Mouse (Mus musculus): Measurements from ENCODE around the gene Slc23a4.

The Slc23a4 gene

GRCm38 (mm10) chr6:34988081-34988761 is at the start of gene Slc23a4:
Gene Slc23a4 (minus strand): TSS chr6:34988404.
- no peak for DNase-seq (ENCODE audit: low spot score)

- no peak for DNase-seq (ENCODE audit: low spot score)
These were observed 45.1 kb upstream of the Slc23a4 start for GRCm38 (mm10) chr6:35033341-35033740.

GRCm38 (mm10) chr6:35032704-35033103 is 44.5 kb upstream of the Slc23a4 start:
- DNase-seq (ENCODE audit: low spot score) = no peak

GRCm38 (mm10) chr6:35030811-35031210 is 42.6 kb upstream of the Slc23a4 start:
- DNase-seq (ENCODE audit: low spot score) = no peak

GRCm38 (mm10) chr6:35030226-35030625 is 42.0 kb upstream of the Slc23a4 start:
- no peak for DNase-seq (ENCODE audit: low spot score)

- no peak for DNase-seq (ENCODE audit: low spot score)
These were observed 39.8 kb upstream of the Slc23a4 start for GRCm38 (mm10) chr6:35028023-35028422.

GRCm38 (mm10) chr6:35027257-35027656 is 39.1 kb upstream of the Slc23a4 start:
- no peak for DNase-seq (ENCODE audit: low spot score)

GRCm38 (mm10) chr6:35016624-35017023 is 28.4 kb upstream of the Slc23a4 start:
- no peak for DNase-seq (ENCODE audit: low spot score)

- no peak for DNase-seq (ENCODE audit: low spot score)
These were observed 23.7 kb upstream of the Slc23a4 start for GRCm38 (mm10) chr6:35011953-35012352.

- no peak for DNase-seq (ENCODE audit: low spot score)
These were observed 22.5 kb upstream of the Slc23a4 start for GRCm38 (mm10) chr6:35010705-35011104.

- no peak for DNase-seq (ENCODE audit: low spot score)
These were observed 14.1 kb upstream of the Slc23a4 start for GRCm38 (mm10) chr6:35002261-35002669.

- DNase-seq (ENCODE audit: low spot score) = no peak
These were observed 10.9 kb upstream of the Slc23a4 start for GRCm38 (mm10) chr6:34999101-34999500.

- DNase-seq (ENCODE audit: low spot score) = no peak
These were observed 8.3 kb upstream of the Slc23a4 start for GRCm38 (mm10) chr6:34996496-34996895.

GRCm38 (mm10) chr6:34995265-34995681 is 7.1 kb upstream of the Slc23a4 start:
- DNase-seq (ENCODE audit: low spot score) = peak; percentile 80

GRCm38 (mm10) chr6:34994692-34995091 is 6.5 kb upstream of the Slc23a4 start:
- DNase-seq (ENCODE audit: low spot score) = no peak

GRCm38 (mm10) chr6:34989263-34989662 is 1.1 kb upstream of the Slc23a4 start:
- DNase-seq (ENCODE audit: low spot score) = no peak

GRCm38 (mm10) chr6:34987085-34987645 is 1.0 kb downstream of the Slc23a4 start:
- DNase-seq (ENCODE audit: low spot score) = no peak

- no peak for DNase-seq (ENCODE audit: low spot score)
These were observed 7.5 kb downstream of the Slc23a4 start for GRCm38 (mm10) chr6:34980661-34981060.

- no peak for DNase-seq (ENCODE audit: low spot score)
These were observed 8.9 kb downstream of the Slc23a4 start for GRCm38 (mm10) chr6:34979291-34979690.

- DNase-seq (ENCODE audit: low spot score) = no peak
These were observed 17.0 kb downstream of the Slc23a4 start for GRCm38 (mm10) chr6:34971181-34971580.

- peak; percentile 18 for DNase-seq (ENCODE audit: low spot score)
These were observed 22.2 kb downstream of the Slc23a4 start for GRCm38 (mm10) chr6:34965819-34966539.

- no peak for DNase-seq (ENCODE audit: low spot score)
These were observed 23.7 kb downstream of the Slc23a4 start for GRCm38 (mm10) chr6:34964550-34964949.

- no peak for DNase-seq (ENCODE audit: low spot score)
These were observed 29.1 kb downstream of the Slc23a4 start for GRCm38 (mm10) chr6:34959131-34959530.

Data from lung, postnatal 25 days (tissue).